Mouse (Mus musculus) heart, adult 2 months (tissue): ENCODE results near the gene Atp10a.

Experiments used
- CTCF ChIP-seq: fragments of 200-600 bp; IDR thresholded peaks from 2 replicates; pipeline ENCODE4 v1.8.1; 2022; ENCODE audit warnings: antibody characterized with exemption, mild to moderate bottlenecking, moderate library complexity
- EP300 ChIP-seq: fragments of 200-500 bp; IDR thresholded peaks from 2 replicates; pipeline ENCODE4 v1.6.1; 2011; ENCODE audit warnings: low read depth, low read length, control low read depth; ENCODE audit not compliant: insufficient read depth
- POLR2A ChIP-seq: fragments of 200-500 bp; IDR thresholded peaks from 2 replicates; pipeline ENCODE4 v1.6.1; 2011; ENCODE audit warnings: mild to moderate bottlenecking, low read depth, low read length, control low read depth; ENCODE audit not compliant: insufficient read depth

- no peak for TF ChIP-seq POLR2A
- no peak for TF ChIP-seq CTCF
- no peak for TF ChIP-seq EP300
Measured at GRCm38 (mm10) chr7:58736841-58737547, 81.0 kb downstream of the Atp10a start.
